Mouse (Mus musculus): ENCODE data around the gene Chrna9. TPM values are rescaled to one million over a fixed set of nuclear protein-coding genes. Genes with fewer than 3 reads are reported as not detected.

Gene Chrna9
- polyA plus RNA-seq, 1 experiment = not detected

DNA sequence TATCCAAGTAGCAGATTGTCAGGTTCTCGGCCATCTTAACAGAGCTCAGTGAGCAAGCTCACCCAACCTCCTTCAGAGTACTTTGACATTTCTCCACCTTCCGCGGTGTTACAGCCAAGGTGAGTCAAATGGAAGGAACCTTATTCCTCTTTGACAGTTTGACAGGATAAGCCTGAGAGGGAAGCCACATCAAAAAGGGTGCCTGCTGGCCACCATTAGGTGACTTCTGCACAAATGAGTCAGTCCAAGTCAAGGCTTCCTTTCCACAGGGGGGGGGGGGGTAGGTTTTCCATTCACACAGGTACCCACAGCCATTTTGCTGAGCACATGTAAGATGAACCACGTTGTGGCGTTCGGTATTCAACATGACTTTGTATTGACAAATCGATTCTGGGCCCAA, 20.4 kb upstream of the Chrna9 start:
- Histone ChIP-seq H3K27ac (ENCODE audit: insufficient read depth, low read depth, low read length) (no peak overlapping the region), H3K4me1 (ENCODE audit: control insufficient read depth, insufficient read depth, low read length) (no peaks in the 10 kb centered on the region), H3K4me3 (ENCODE audit: insufficient read depth, low read length) (no peak overlapping the region)
- TF ChIP-seq POLR2A (IDR thresholded peaks at IDR 0.05; ENCODE audit: borderline replicate concordance, low read depth, low read length) (no peak), CTCF (IDR thresholded peaks at IDR 0.05; ENCODE audit: low read depth, low read length) (no peak)

DNA sequence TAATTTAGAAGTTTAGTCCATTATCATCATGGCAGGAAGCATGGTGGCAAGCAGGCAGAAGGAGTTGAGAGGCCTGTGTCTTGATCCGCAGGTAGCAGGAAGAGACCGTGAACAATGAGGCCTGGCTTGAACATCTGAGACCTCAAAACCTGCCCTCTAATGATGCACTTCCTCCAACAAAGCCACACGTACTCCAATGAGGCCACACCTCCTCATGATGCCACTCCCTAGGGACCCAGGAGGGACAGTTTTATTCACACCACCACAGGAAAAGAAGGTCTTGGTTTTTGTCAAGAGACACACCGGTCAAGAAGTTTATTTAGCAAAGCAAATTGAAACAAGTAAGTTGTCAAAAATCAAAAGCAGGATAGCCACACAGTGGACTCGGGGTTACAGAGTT, 17.8 kb upstream of the Chrna9 start:
- no peak for TF ChIP-seq CTCF (IDR thresholded peaks at IDR 0.05; ENCODE audit: low read depth, low read length)
- TF ChIP-seq POLR2A (IDR thresholded peaks at IDR 0.05; ENCODE audit: borderline replicate concordance, low read depth, low read length) = no peak
- H3K4me1 ChIP-seq (ENCODE audit: control insufficient read depth, insufficient read depth, low read length) = no peaks in the 10 kb centered on the region
- H3K27ac ChIP-seq (ENCODE audit: insufficient read depth, low read depth, low read length) = no peak overlapping the region
- no peak overlapping the region for H3K4me3 ChIP-seq (ENCODE audit: insufficient read depth, low read length)

DNA sequence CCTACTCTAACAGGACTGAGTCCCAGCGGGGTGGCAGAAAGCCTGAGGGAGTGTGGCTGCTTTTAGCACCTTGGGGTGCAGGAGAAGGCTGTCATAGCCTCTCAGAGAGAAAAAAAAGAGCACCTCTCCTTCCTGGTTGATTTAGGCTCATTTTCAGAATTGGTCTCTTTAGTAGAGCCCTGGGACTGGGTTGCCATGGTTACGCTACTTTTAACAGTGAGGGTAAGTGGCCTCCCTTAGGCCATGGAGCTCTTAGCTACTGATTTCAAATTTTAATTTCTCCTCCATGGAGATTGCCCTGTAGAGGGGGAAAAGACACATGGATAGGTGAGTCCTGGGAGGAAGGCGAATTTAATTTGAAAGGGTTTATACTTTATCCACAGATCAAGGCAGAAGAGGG, 16.1 kb upstream of the Chrna9 start:
- no peak overlapping the region for H3K27ac ChIP-seq (ENCODE audit: insufficient read depth, low read depth, low read length)

DNA sequence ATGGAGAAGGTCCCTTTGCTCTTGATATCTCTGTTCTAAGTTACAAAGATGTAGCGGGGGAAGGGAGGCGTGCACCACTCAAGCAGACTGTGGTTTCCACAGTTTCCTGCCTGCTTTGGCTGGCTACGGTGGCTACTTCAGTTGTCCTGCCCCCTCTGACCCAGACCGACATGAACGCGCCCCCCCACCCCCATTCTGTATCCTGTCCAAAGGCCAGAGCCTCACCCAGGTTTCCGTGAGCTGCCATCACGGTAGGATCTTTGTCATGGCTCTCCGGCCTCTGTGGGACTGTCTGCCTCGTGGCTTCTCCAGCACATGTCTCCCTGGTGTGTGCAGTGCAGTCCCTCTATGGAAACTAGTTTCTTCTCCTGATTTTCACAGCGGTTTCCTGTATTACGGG, 15.4 kb upstream of the Chrna9 start:
- no peak overlapping the region for H3K27ac ChIP-seq (ENCODE audit: insufficient read depth, low read depth, low read length)
- TF ChIP-seq CTCF (IDR thresholded peaks at IDR 0.05; ENCODE audit: low read depth, low read length) = no peak
- TF ChIP-seq POLR2A (IDR thresholded peaks at IDR 0.05; ENCODE audit: borderline replicate concordance, low read depth, low read length) = no peak
- no peak overlapping the region for H3K4me3 ChIP-seq (ENCODE audit: insufficient read depth, low read length)
- no peaks in the 10 kb centered on the region for H3K4me1 ChIP-seq (ENCODE audit: control insufficient read depth, insufficient read depth, low read length)

More for the DNA sequence above, 16.1 kb upstream of the Chrna9 start:
- Histone ChIP-seq H3K4me1 (ENCODE audit: control insufficient read depth, insufficient read depth, low read length) (no peaks in the 10 kb centered on the region), H3K4me3 (ENCODE audit: insufficient read depth, low read length) (no peak overlapping the region)
- TF ChIP-seq CTCF (IDR thresholded peaks at IDR 0.05; ENCODE audit: low read depth, low read length) = no peak
- TF ChIP-seq POLR2A (IDR thresholded peaks at IDR 0.05; ENCODE audit: borderline replicate concordance, low read depth, low read length) = no peak

DNA sequence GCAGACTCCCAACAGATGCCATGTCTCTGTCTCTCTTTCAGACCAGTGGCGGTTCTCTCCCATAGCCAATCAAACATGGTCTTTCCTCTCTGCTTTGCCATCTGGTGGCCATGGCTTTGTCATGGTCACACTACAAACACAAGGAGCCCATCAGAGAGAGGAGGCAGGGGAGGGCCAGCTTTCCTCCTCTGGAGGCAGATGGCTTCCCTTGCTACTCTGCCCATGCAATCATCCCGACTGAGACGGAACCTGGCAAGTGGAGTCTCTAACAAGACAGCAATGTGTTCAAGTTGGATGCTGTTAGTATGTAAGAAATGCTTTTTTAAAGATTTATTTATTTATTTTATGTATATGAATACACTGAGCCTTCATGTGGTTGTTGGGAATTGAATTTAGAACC, 14.8 kb upstream of the Chrna9 start:
- TF ChIP-seq CTCF (IDR thresholded peaks at IDR 0.05; ENCODE audit: low read depth, low read length) = no peak
- no peak for TF ChIP-seq POLR2A (IDR thresholded peaks at IDR 0.05; ENCODE audit: borderline replicate concordance, low read depth, low read length)
- Histone ChIP-seq H3K4me3 (ENCODE audit: insufficient read depth, low read length) (no peak overlapping the region), H3K27ac (ENCODE audit: insufficient read depth, low read depth, low read length) (no peak overlapping the region), H3K4me1 (ENCODE audit: control insufficient read depth, insufficient read depth, low read length) (no peaks in the 10 kb centered on the region)

DNA sequence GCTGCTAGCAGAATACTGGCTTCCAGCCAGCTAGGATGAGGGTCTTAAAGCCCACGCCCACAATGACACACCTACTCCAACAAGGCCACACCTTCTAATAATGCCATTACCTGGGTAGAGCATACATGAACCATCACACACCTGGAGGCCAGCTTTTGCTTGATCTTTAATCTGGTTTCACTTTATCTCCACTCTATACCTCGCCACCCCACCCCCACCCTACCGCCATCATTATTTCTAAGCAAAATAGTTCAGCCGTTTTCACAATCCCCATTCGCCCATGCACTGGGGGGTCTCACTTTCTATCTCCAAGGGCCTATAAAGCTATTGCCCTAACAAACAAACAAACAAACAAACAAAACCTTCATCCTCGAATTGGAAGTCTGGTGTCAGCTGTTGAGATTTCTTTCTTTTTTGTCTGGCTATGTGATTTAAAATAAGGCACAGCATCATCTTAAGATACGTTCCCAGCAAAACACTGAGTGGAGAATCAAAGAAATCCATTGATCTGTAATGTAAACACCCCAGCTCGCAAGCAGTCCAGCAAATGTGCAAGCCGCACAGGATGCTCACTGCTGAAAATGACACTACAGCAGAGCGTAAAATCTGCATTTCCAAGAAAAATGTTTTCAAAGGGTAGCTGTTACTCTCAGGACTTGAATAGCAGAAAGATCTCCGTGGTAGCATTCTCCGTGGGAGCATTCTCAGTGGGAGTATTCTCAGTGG, 13.9 kb upstream of the Chrna9 start:
- Histone ChIP-seq H3K4me3 (ENCODE audit: insufficient read depth, low read length) (no peak overlapping the region), H3K27ac (ENCODE audit: insufficient read depth, low read depth, low read length) (no peak overlapping the region), H3K4me1 (ENCODE audit: control insufficient read depth, insufficient read depth, low read length) (no peaks in the 10 kb centered on the region)
- TF ChIP-seq POLR2A (IDR thresholded peaks at IDR 0.05; ENCODE audit: borderline replicate concordance, low read depth, low read length) = no peak
- TF ChIP-seq CTCF (IDR thresholded peaks at IDR 0.05; ENCODE audit: low read depth, low read length) = no peak

DNA sequence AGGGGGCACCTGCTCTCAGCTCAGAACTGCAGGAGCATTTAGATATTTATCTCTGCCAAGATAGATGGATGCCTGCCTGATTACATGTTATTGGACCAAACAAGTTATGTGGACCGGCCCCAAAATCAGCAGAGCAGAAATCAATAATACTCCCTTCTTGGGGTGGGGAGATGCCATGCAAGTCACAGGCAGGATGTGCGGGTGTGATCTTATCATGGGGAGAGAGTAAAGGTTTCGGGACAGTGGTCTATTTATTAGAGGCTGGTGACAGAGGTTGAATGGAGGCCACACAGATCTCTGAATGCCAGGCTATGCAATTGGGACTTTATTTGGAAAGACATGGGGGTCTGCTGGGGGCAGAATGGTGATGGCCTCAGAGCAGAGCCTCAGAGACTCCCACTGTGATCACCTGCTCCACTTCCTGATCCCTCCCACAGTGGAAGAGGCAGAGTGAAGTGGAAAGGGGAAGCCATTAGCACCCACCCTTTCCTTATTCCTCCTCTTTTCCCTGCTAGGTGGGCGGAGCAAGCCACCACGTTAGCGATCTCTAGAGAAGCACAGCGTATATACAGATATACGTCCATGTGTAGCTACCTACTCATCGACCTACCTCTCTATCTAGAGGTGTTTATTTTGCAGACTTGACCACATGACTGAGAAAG, 13.1 kb upstream of the Chrna9 start:
- H3K4me1 ChIP-seq (ENCODE audit: control insufficient read depth, insufficient read depth, low read length) = no peaks in the 10 kb centered on the region
- no peak overlapping the region for H3K27ac ChIP-seq (ENCODE audit: insufficient read depth, low read depth, low read length)
- TF ChIP-seq CTCF (IDR thresholded peaks at IDR 0.05; ENCODE audit: low read depth, low read length) (no peak), POLR2A (IDR thresholded peaks at IDR 0.05; ENCODE audit: borderline replicate concordance, low read depth, low read length) (no peak)
- H3K4me3 ChIP-seq (ENCODE audit: insufficient read depth, low read length) = no peak overlapping the region

DNA sequence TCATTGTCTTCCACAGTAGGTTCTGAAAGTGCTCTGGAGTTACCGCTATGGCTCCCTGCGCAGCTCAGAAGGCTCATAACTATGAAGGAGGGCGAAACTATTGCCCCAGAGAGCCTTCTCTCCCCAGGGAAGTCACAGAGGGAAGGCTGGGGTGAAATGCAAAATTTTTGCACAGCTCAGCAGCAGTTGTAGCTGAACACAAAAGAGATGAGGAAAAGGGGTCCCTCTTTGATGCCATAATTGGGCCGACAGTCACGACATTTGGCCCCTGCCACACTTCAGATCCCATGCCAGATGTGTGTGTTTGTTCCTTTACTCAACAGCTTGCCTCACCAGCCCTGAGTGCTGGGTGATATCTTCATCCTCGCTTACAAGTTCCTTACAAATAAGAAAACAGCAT, 8.1 kb upstream of the Chrna9 start:
- H3K27ac ChIP-seq (ENCODE audit: insufficient read depth, low read depth, low read length) = no peak overlapping the region

DNA sequence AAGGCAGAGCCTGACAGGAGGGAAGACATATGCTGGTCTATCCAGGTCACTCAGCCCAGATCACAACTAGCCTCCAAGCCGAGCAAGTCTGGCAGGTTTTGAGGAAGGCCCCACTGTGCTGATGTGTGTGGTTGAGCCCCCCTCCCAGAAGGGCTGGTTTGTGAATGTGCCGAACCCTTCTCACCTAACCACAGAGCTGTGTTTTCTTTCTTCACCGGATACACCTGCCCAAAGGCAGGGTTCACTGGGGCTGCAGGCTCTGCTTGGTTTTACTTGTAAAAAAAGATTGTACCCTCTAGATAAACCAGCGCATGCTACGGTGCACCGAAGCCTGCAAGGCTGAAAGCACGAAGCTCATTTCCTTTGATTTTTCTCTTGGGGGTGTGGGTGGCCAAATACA, 5.6 kb upstream of the Chrna9 start:
- H3K4me1 ChIP-seq (ENCODE audit: control insufficient read depth, insufficient read depth, low read length) = peaks cover 9% of the 10 kb centered on the region
- TF ChIP-seq CTCF (IDR thresholded peaks at IDR 0.05; ENCODE audit: low read depth, low read length) = no peak
- H3K27ac ChIP-seq (ENCODE audit: insufficient read depth, low read depth, low read length) = no peak overlapping the region
- no peak overlapping the region for H3K4me3 ChIP-seq (ENCODE audit: insufficient read depth, low read length)

More for the DNA sequence above, 8.1 kb upstream of the Chrna9 start:
- no peak overlapping the region for H3K4me3 ChIP-seq (ENCODE audit: insufficient read depth, low read length)
- TF ChIP-seq CTCF (IDR thresholded peaks at IDR 0.05; ENCODE audit: low read depth, low read length) = no peak
- no peak for TF ChIP-seq POLR2A (IDR thresholded peaks at IDR 0.05; ENCODE audit: borderline replicate concordance, low read depth, low read length)
- H3K4me1 ChIP-seq (ENCODE audit: control insufficient read depth, insufficient read depth, low read length) = peaks cover 8% of the 10 kb centered on the region

DNA sequence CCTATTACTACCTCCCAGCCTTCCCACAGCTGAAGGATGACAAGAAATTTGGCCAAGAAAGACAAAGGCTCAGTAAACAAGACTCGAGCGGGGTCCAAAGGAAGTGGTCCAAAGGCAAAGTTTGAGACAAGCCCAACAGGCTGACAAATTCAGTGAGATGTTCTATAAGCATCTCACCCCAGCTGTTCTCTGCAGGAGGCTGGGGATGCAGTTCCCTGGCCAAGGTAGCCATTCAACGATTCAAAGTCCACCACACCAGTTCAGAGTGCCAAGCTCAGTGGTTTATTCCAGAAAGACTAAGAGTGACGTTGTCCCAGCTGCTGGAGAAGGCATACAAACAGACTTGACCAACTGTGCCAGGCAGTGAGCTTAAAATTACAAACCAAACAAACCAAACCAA, 4.5 kb upstream of the Chrna9 start:
- peaks cover 9% of the 10 kb centered on the region for H3K4me1 ChIP-seq (ENCODE audit: control insufficient read depth, insufficient read depth, low read length)
- H3K27ac ChIP-seq (ENCODE audit: insufficient read depth, low read depth, low read length) = no peak overlapping the region
- H3K4me3 ChIP-seq (ENCODE audit: insufficient read depth, low read length) = no peak overlapping the region
- TF ChIP-seq POLR2A (IDR thresholded peaks at IDR 0.05; ENCODE audit: borderline replicate concordance, low read depth, low read length) (no peak), CTCF (IDR thresholded peaks at IDR 0.05; ENCODE audit: low read depth, low read length) (no peak)

Measured in bone marrow macrophage, adult 2 months (primary cell).